Mouse (Mus musculus): ENCODE results near the gene Tbc1d9b.

DNA sequence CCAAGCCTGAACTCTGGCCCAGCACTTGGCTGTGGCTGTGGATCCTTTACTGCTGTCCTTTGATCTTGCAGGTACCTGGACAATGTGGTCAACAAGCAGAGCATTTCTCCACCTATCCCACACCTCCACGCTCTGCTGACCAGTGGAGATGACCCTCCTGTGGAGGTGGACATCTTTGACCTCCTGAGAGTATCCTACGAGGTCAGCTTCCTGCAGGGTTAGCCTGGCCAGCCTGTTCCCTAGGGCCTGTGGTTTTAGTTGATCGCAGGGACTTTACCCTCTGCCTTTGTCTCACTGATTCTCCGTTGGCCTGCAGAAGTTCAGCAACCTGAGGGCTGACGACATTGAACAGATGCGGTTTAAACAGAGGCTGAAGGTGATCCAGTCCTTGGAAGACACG, 27.1 kb downstream of the Tbc1d9b start:
- TF ChIP-seq CTCF (IDR thresholded peaks at IDR 0.05; ENCODE audit: low read depth) (no peak), EP300 (IDR thresholded peaks at IDR 0.05; ENCODE audit: low read depth) (no peak)

Measured in liver, postnatal 0 days (tissue).